Mouse (Mus musculus): Measurements from ENCODE around the gene Fam71f1.
"Not testable (repeated sequence)": the region's sequence is repeated elsewhere in the genome, so short reads cannot be mapped to it uniquely, and the experiment has no call there.

Gene Fam71f1

DNA sequence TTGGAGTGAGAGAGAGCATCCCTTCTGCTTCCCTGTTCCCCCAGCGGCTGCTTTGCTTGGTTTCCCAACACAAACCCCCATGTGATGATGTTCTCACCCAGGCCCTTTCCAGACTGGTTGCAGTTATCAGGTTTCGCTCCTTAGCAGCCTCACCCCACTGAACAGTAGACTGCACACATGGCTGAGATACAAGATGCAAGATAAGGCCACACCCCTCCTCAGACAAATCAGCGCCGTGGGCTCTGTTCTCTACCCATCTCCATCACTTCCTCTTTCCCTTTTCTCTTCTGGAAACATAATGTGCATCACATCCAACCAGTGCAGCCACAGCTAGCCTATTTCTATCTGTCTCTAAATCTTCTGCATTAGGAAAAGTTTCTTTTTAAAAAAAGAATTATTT, 10.6 kb downstream of the Fam71f1 start:
- DNase-seq, result no peak

DNA sequence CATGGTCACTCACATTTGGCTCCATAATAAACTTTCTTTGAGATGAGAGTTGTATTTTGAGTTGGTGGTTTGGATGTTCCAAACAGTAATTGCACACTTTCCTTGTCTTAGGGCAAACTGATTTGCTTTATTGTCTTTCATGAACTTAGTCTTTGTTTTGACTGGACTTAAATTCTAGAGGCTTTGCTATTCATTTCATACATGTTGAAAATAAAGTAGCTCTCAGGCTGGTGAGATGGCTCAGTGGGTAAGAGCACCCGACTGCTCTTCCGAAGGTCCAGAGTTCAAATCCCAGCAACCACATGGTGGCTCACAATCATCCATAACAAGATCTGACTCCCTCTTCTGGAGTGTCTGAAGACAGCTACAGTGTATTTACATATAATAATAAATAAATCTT, 27.6 kb downstream of the Fam71f1 start:
- not testable (repeated sequence) for DNase-seq

DNA sequence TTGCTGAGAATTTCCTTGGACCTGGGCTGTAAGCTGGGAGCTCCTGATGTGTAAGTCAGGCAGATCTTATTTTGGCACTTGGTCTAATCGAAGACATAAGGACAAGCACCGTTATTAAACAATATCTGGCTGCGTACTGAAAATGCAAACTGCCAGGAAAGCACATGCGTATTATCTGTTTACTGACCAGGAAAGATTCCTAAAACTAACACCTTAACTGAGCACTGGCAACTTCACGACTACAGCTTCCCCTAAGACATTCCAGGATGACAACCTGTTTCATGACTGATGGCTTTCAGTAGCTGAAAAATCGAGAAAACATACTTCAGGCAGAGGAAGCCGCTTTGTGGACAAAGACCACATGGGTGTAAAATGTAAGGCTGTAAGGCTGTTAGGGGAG, 28.2 kb downstream of the Fam71f1 start:
- DNase-seq, result no peak

DNA sequence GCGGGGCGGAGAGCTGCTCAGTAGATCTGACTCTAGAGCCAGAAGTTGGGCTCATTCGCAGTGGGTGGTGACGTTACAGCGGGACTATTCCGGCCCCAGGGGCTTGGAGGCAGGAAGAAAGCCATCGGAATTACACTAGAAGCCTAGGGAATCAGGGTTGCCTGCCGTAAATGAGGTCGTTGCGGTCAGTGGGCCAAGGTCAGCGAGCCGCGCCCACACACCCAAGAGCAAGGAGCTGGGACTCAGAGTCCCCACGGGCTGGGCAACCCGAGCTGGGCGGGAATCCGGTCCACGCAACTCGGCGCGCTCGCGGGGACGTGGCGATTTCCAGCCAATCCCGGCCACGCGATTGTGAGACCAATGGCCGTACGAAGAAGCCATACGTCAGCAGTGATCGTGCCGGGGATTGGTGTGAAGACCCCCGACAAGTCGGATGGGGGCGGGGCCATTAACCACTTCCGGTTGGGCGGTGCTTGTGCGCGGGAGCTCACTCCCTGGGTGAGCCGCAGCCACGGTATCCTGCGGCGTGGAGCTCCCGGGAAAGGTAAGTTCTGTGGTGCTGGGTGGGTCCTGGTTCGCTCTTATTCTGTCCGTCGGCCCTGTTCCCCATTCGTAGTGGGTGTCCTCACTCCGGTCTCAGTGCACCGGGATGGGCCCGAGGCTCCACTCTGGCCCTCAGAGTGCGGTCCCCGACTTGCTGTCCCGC, 28.9 kb downstream of the Fam71f1 start, which contains the start of gene Calu:
TSS of gene Calu (plus strand) at position 405 of the 706 bp plus-strand sequence.
- peak; percentile 100 for DNase-seq

DNA sequence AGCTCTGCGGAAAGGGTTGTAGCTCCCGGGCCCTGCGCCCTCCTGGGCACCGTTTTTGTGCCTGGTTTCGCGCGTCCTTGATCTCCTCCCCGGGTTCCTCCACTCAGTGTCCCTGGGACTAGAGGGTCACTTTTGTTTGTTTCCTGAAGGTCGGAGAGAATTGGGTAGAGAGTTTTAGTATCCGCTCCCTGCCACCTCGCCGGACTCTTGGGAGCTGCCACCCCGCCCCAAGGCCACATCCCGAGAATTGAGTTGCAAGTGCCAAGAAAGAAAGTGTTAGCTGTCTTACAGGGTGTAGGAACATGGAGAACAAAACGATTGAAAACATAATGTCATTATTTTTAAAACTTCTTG, 29.4 kb downstream of the Fam71f1 start:
- DNase-seq, result no peak

DNA sequence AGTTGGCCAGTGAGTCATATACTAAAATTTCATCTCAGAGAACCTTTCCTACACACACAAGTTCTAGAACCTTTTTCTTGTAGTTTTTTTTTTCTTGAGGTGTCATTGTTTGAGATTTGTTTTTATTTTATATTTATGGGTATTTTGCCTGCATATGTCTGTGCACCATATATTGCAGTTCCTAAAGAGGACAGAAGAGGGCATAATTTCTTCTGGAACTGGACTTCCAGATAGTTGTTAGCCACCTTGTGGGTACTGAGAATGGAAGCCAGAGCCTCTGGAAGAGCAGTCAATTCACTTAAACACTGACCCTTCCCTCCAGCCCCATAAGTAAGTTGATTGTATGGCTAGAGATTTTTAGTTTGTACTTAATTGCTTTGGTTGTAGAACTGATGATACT, 32.7 kb downstream of the Fam71f1 start:
- DNase-seq, result peak; percentile 5 to 14

DNA sequence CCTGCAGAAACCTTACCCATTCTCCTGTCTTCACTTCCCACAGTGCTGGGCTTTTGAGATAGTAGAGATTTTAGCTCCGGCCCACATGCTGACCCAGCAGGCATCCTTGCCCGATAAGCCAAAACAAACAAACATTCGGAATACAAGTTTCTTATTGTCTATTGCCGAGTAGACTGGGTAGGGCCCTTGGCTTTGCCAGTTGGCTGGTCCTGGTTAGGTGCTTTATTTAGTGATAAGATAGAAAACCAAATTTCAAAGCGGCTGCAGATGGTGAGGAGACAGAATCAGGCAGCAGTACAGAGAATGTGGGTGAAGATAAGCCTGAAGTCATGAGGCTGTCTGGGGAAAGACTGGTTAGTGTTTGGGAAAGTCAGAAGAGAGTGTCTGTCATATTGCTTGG, 33.9 kb downstream of the Fam71f1 start:
- no peak for DNase-seq

DNA sequence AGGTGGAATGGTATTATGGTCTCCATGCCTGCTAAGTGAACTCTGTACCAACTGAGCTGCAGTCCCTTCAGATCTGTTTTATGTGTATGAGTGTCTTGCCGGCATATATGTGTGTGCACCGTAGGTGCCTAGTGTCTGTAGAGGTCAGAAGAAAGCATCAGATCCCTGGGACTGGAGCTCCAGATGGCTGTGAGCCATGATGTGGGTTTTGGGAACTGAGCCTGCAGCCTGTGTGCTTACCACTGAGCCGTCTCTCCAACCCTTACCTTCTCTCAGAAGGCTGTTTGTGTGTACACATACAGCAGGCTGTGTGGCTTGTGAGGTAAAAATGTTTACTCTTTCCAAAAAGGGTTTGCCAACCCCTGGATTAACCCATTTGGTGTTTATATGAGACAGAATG, 40.4 kb downstream of the Fam71f1 start:
- no peak for DNase-seq

DNA sequence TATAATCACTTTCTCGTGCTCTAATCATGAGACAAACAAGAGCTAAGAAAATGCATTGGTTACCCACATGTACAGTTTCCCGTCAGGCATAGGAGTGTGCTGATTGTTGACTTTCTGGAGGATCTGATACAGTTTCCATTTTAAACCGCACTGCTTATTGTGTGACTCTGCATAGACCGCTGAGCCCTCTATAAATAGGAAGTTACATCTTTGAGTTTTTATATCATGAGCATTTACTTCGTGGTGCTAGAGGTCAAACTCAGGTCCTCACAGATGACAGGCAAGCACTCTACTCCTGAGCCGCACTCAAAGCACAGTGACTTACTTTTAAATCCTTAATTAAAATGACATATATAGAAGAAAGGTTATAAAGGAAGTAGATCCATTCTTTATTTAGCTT, 41.3 kb downstream of the Fam71f1 start:
- no peak for DNase-seq

DNA sequence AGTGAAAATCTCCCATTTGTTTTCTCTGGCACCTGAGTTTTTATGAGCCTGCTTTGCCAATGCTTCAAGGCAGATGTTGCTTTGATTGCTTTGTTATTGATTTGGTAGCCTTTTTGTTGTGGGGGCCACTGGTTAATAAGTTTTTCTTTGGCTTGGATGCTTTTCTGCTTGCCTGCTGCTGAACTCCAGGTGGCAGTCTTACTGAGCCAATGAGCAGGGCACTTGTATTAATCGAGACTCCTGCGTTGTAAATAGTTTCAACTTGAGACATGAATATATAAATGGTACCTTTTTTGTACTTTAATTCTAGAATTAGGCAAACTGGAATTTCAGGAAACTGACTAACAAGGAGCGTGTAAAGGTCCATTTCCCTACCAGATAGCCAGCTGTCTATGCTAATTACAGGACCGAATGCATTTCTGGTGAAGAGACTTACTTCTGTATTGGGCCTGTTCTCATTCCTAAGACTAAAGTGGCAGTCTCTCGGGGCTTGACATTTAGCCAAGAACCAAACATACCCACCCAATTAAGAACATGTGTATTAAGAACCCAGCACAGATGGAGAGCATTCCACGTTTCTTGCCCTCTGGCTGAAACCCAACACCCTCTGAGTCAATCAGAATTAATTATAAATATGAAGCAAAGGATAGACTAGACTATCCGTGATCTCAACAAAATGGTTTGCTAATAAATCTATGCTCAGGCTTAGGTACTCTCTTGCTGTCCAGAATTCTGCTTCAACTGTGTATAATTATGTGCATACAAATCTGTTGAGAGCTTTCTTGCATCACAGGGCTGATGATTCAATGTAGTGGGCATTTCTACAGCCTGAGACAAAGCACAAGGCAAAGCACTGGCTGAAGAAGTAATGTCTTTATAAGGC, 43.5 kb downstream of the Fam71f1 start:
- no peak for DNase-seq

DNA sequence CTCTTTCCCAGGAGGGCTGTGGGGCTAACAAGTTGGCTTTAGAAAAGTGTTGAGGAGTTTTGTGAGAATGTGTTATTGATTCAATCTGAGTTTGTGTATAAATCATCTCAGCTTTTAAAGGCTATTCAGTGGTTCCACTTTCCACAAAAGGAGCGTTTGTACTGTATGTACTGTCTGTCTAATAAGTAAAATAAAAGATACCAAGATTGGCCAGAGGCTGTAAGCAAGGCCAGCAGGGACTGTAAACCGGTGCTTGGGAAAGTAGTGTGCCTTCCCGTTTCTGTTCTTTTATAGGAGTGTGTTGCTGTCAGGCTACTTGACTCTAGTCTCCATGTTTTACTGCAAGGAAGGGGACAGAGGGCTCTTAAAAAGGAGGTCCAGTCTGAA, 44.2 kb downstream of the Fam71f1 start:
- no peak for DNase-seq

DNA sequence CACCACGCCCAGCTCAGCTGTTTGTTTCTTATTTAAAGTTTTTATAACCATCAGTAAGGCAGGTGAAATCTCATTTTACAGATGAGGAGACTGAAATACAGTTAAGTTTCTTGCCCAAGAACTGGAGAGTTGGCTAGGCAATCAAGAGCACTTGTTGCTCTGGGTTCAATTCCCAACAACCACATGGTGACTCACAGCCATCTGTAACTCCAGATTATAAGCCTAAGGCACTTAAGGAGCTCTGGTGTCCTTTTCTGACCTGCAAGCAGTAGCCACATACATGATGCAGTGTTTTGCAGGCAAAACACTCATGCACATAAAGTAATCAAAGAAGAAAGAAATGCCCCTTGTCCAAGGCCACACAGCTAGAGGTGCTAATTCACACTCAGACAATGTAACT, 46.3 kb downstream of the Fam71f1 start:
- DNase-seq, result no peak

DNA sequence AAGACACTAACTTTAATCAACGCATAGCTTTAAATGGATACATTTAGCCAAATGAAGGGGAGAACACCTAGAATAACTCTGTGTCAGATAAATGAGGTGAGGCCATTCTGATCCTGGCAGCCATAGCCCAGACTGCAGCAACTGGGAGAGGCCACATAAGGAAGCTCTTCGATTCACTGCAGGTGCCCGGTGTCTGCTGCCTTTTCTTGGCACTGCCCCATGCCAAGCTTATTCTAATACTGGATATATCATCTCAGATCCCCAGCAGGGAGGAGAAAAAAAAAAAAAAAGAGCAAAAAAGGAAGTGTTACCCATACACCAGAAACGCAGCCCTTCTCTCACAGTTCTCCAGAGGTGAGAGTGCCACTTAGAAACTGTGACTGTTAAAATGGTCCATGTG, 58.4 kb downstream of the Fam71f1 start:
- no peak for DNase-seq

DNA sequence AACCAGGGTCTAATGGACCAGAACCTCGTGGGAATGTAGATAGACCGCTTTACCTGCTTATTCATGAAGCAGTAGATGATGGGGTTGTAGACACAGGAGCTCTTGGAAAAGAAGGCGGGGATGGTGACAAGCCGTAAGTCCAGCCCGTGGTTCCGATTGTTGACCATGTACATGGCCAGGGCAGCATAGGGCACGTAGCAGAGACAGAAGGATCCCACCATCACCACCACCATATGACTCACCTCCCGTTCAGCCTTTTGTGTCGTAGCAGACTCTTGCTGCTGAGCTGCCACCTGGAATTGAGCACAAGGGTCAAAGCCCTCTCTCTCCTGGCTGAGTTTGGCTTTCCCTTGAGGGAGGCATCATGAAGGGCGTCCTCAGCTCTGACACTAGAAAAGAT, 59.7 kb downstream of the Fam71f1 start:
- DNase-seq, result no peak

DNA sequence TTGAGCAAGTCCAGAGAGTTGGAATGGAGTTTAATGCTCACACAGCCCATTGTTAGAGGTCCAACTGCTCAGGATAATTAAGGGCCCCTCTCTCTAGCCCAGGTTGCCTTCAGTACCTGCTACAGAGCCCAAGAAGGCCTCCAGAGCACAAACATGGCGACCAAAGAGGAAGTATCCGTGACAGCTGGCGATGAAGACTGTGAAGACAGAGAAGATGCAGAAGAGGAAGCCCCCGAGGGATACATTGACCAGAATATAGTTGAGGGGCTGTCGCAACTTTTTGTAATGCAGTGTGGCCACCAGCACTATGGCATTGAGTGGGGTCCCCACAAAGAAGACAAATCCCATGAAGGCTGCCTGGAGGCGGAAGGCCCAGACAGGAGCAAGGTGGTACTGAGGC, 61.0 kb downstream of the Fam71f1 start:
- no peak for DNase-seq

DNA sequence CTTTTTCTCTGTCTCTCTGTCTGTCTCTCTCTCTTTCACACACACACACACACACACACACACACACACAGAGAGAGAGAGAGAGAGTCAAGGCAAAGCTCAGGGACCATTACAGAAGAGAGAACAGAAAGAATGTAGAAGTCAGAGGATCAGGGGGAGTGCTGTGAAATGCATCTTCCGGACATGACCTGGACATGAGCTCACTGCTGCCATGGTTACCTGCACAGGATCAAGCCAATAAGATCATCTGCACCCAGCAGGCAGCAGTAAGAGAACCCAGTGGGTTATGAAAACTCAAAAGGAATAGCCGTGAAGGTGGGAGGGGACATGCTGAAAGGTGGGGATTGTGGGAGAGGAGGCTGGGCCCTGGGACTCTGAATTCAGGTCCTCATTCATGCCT, 63.5 kb downstream of the Fam71f1 start:
- DNase-seq, result no peak

Data from B cell, adult 2 months (primary cell).